Mouse (Mus musculus) embryo, embryonic 11 days (tissue): Measurements from ENCODE around the gene Thrb.
A peak's percentile ranks its signal among the peaks of the same experiment; 100 is the strongest.

Source experiments
- DNase-seq: peaks from one replicate; pipeline ENCODE4 v3.0.0-alpha.2; 2015

Thrb gene

GRCm38 (mm10) chr14:17719494-17719893 is 59.4 kb downstream of the Thrb start:
- DNase-seq: no peak

- no peak for DNase-seq
Observed at GRCm38 (mm10) chr14:17722824-17723445, 62.9 kb downstream of the Thrb start.

GRCm38 (mm10) chr14:17724577-17724976 is 64.5 kb downstream of the Thrb start:
- no peak for DNase-seq

GRCm38 (mm10) chr14:17726906-17727305 is 66.8 kb downstream of the Thrb start:
- no peak for DNase-seq

GRCm38 (mm10) chr14:17727878-17728277 is 67.8 kb downstream of the Thrb start:
- DNase-seq: no peak

- no peak for DNase-seq
Observed at GRCm38 (mm10) chr14:17728889-17729288, 68.8 kb downstream of the Thrb start.

- DNase-seq: peak; percentile 34
Observed at GRCm38 (mm10) chr14:17731020-17731419, 71.0 kb downstream of the Thrb start.

GRCm38 (mm10) chr14:17733077-17733778 is 73.2 kb downstream of the Thrb start:
- no peak for DNase-seq

- no peak for DNase-seq
Observed at GRCm38 (mm10) chr14:17733779-17734137, 73.7 kb downstream of the Thrb start.

- no peak for DNase-seq
Observed at GRCm38 (mm10) chr14:17735440-17735839, 75.4 kb downstream of the Thrb start.

GRCm38 (mm10) chr14:17740903-17741302 is 80.8 kb downstream of the Thrb start:
- DNase-seq: peak; percentile 62

- DNase-seq: no peak
Observed at GRCm38 (mm10) chr14:17742264-17742663, 82.2 kb downstream of the Thrb start.

GRCm38 (mm10) chr14:17742902-17743712 is 83.0 kb downstream of the Thrb start:
- DNase-seq: no peak

- DNase-seq: no peak
Observed at GRCm38 (mm10) chr14:17743713-17744158, 83.7 kb downstream of the Thrb start.

- DNase-seq: no peak
Observed at GRCm38 (mm10) chr14:17747922-17748321, 87.9 kb downstream of the Thrb start.

GRCm38 (mm10) chr14:17748945-17749344 is 88.9 kb downstream of the Thrb start:
- DNase-seq: no peak

- DNase-seq: no peak
Observed at GRCm38 (mm10) chr14:17751911-17752310, 91.8 kb downstream of the Thrb start.

GRCm38 (mm10) chr14:17753429-17753828 is 93.4 kb downstream of the Thrb start:
- no peak for DNase-seq

GRCm38 (mm10) chr14:17756732-17757131 is 96.7 kb downstream of the Thrb start:
- no peak for DNase-seq

- DNase-seq: no peak
Observed at GRCm38 (mm10) chr14:17767987-17768386, 107.9 kb downstream of the Thrb start.

- DNase-seq: no peak
Observed at GRCm38 (mm10) chr14:17774404-17774803, 114.3 kb downstream of the Thrb start.

- no peak for DNase-seq
Observed at GRCm38 (mm10) chr14:17781921-17782320, 121.9 kb downstream of the Thrb start.

GRCm38 (mm10) chr14:17784207-17784806 is 124.2 kb downstream of the Thrb start:
- no peak for DNase-seq
